Mouse (Mus musculus): Measurements from ENCODE around the gene Ralbp1. TPM values are rescaled to one million over a fixed set of nuclear protein-coding genes. Genes with fewer than 3 reads are reported as not detected.

Ralbp1 gene
- total and polyA plus RNA-seq, 2 experiments from 2014 or later: 42.0 to 50.0 TPM

- Histone ChIP-seq H3K4me3 (ENCODE audit: low read depth, low read length) (no peak overlapping the region), H3K27ac (ENCODE audit: low read depth, low read length) (no peak overlapping the region), H3K9ac (replicated peaks; ENCODE audit: low read length, poor library complexity, severe bottlenecking) (no peak overlapping the region), H3K4me1 (ENCODE audit: insufficient read depth, low read length) (no peaks in the 10 kb centered on the region), H3K36me3 (ENCODE audit: insufficient read depth, low read length) (peaks cover 18% of the 10 kb centered on the region), H3K27me3 (ENCODE audit: insufficient read depth, low read length) (no peaks in the 10 kb centered on the region), H3K4me2 (ENCODE audit: low read depth, low read length, poor library complexity, severe bottlenecking) (no peak overlapping the region), H3K9me3 (ENCODE audit: low read length) (no peaks in the 10 kb centered on the region)
- ATAC-seq (ENCODE audit: low FRiP score) (no peak), DNase-seq (ENCODE audit: low spot score) (no peak)
- WGBS: 76% methylated on average over 5 of the region's 5 CpGs
- TF ChIP-seq CTCF (IDR thresholded peaks at IDR 0.05): no peak
These were observed 65.4 kb downstream of the Ralbp1 start for GRCm38 (mm10) chr17:65820197-65820596.

DNA sequence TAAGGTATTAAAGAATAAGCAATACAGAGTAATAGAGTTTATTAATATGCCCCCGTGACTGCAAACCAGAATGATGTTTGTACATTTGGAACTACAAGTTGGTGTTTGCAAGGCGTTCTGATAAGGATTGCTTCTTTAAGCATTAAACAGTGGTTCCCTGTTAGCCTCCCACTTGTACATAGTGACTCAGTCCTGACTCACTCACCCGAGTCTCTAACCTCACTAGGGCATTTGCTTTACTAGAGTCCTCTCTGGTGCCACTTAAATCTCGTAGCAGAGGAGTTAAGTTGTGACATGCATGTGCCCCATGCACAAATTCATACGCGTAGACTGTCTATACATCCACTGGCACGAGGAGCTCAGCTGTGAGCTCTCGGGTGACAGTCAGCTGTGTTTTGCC, 71.8 kb downstream of the Ralbp1 start:
- no peak overlapping the region for H3K9ac ChIP-seq (replicated peaks; ENCODE audit: low read length, poor library complexity, severe bottlenecking)
- H3K27me3 ChIP-seq (ENCODE audit: insufficient read depth, low read length): no peaks in the 10 kb centered on the region
- H3K27ac ChIP-seq (ENCODE audit: low read depth, low read length): no peak overlapping the region
- 96% methylated on average over 8 of the region's 8 CpGs for WGBS
- H3K4me1 ChIP-seq (ENCODE audit: insufficient read depth, low read length): no peaks in the 10 kb centered on the region
- no peak for DNase-seq (ENCODE audit: low spot score)
- no peak for TF ChIP-seq CTCF (IDR thresholded peaks at IDR 0.05)
- no peaks in the 10 kb centered on the region for H3K9me3 ChIP-seq (ENCODE audit: low read length)
- no peak overlapping the region for H3K4me3 ChIP-seq (ENCODE audit: low read depth, low read length)
- H3K36me3 ChIP-seq (ENCODE audit: insufficient read depth, low read length): peaks cover 43% of the 10 kb centered on the region; the same call in 1 of the 2 replicates
- H3K4me2 ChIP-seq (ENCODE audit: low read depth, low read length, poor library complexity, severe bottlenecking): no peak overlapping the region
- ATAC-seq (ENCODE audit: low FRiP score): no peak

DNA sequence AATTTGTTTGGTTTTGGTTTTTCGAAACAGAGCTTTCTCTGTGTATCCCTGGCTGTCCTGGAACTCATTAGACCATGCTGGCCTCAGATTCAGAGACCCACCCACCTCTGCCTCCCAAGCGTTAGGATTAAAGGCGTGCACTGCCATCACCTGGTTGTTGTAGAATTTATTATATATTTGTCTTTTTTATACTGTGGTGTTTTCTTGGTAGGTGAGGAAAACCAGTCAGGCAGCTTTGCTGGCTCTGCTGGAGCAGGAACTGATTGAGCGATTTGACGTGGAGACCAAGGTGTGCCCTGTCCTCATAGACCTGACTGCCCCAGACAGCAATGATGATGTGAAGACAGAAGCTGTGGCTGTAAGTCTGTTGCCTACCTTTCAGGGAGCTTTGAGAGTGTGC, 74.6 kb downstream of the Ralbp1 start:
- Histone ChIP-seq H3K4me3 (ENCODE audit: low read depth, low read length) (no peak overlapping the region), H3K27ac (ENCODE audit: low read depth, low read length) (no peak overlapping the region), H3K9me3 (ENCODE audit: low read length) (no peaks in the 10 kb centered on the region), H3K36me3 (ENCODE audit: insufficient read depth, low read length) (peaks cover 34% of the 10 kb centered on the region; the same call in 1 of the 2 replicates), H3K4me1 (ENCODE audit: insufficient read depth, low read length) (no peaks in the 10 kb centered on the region), H3K9ac (replicated peaks; ENCODE audit: low read length, poor library complexity, severe bottlenecking) (no peak overlapping the region), H3K27me3 (ENCODE audit: insufficient read depth, low read length) (no peaks in the 10 kb centered on the region), H3K4me2 (ENCODE audit: low read depth, low read length, poor library complexity, severe bottlenecking) (no peak overlapping the region)
- 91% methylated on average over 5 of the region's 5 CpGs for WGBS
- TF ChIP-seq CTCF (IDR thresholded peaks at IDR 0.05): peak; percentile 22; the same call in 1 of the 2 replicates
- ATAC-seq (ENCODE audit: low FRiP score) (no peak), DNase-seq (ENCODE audit: low spot score) (no peak)

DNA sequence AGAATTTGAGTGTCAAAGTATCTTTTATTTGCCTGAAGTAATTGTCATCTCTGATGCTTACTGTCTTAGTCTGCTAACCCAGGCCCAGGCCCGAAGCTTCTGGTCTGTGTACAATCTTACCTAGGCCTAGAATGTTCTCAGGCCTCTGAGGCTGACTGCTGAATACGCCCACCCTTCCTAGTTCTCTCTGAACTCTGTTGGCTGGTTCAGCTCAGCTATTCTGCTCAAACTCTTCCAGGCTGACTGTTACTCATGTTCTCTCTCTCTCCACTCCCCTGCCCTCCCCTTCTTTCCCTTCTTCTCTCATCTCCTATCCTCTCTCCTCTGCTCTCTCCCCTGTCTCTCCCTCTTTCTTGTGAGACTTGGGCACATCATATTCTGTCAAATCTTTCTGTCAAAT, 79.2 kb downstream of the Ralbp1 start:
- Histone ChIP-seq H3K4me2 (ENCODE audit: low read depth, low read length, poor library complexity, severe bottlenecking) (no peak overlapping the region), H3K27me3 (ENCODE audit: insufficient read depth, low read length) (no peaks in the 10 kb centered on the region), H3K4me3 (ENCODE audit: low read depth, low read length) (no peak overlapping the region), H3K9me3 (ENCODE audit: low read length) (no peaks in the 10 kb centered on the region), H3K36me3 (ENCODE audit: insufficient read depth, low read length) (peaks cover 10% of the 10 kb centered on the region), H3K27ac (ENCODE audit: low read depth, low read length) (no peak overlapping the region), H3K4me1 (ENCODE audit: insufficient read depth, low read length) (no peaks in the 10 kb centered on the region), H3K9ac (replicated peaks; ENCODE audit: low read length, poor library complexity, severe bottlenecking) (no peak overlapping the region)
- DNase-seq (ENCODE audit: low spot score) (no peak), ATAC-seq (ENCODE audit: low FRiP score) (no peak)
- WGBS: 80% methylated on average over 2 of the region's 2 CpGs
- no peak for TF ChIP-seq CTCF (IDR thresholded peaks at IDR 0.05)

DNA sequence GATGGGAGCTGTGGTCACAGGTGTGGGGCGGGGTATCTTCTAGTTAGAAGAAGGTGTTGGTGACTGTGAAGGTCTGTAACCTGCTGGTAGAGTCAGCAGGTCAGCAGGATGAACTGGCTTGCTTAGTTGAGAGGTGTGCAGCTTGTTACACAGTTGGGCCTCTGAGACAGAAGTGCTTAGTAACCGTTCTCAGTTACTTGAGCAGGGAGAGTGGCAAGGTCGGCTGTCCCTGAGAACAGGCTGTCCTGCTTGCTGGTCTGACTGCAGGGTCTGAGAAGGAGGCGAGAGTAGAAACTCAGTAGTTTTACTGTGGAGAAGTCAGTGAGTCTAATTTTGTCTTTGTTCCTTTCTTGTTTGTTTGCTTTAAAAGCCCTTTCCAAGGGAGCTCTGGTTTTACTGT, 79.6 kb downstream of the Ralbp1 start:
- Histone ChIP-seq H3K27ac (ENCODE audit: low read depth, low read length) (no peak overlapping the region), H3K4me3 (ENCODE audit: low read depth, low read length) (no peak overlapping the region), H3K36me3 (ENCODE audit: insufficient read depth, low read length) (peaks cover 6% of the 10 kb centered on the region), H3K27me3 (ENCODE audit: insufficient read depth, low read length) (no peaks in the 10 kb centered on the region), H3K9me3 (ENCODE audit: low read length) (no peaks in the 10 kb centered on the region), H3K4me1 (ENCODE audit: insufficient read depth, low read length) (no peaks in the 10 kb centered on the region), H3K9ac (replicated peaks; ENCODE audit: low read length, poor library complexity, severe bottlenecking) (no peak overlapping the region), H3K4me2 (ENCODE audit: low read depth, low read length, poor library complexity, severe bottlenecking) (no peak overlapping the region)
- DNase-seq (ENCODE audit: low spot score) (no peak), ATAC-seq (ENCODE audit: low FRiP score) (no peak)
- 70% methylated on average over 4 of the region's 4 CpGs for WGBS
- no peak for TF ChIP-seq CTCF (IDR thresholded peaks at IDR 0.05)

DNA sequence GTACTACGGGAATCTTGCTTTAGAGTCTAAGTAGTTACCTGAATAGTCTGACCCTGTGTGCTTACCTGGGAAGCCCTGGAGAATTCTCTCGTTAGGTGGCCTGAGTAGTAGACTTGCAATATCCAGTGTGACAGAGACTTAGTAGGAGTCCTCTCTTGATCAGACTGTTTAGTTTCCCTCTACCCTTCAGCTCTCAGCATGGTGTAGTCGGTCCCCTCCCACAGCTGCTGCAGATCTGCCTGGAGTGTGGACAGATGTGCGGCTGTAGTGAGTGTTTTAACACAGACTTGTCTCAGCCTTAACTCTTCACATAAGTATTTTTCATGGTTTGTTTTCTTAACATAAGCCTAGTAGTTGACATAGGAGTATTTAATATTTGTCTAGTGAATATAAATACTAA, 83.6 kb downstream of the Ralbp1 start:
- H3K9ac ChIP-seq (replicated peaks; ENCODE audit: low read length, poor library complexity, severe bottlenecking): no peak overlapping the region
- ATAC-seq (ENCODE audit: low FRiP score) (no peak), DNase-seq (ENCODE audit: low spot score) (no peak)
- no peak overlapping the region for H3K4me3 ChIP-seq (ENCODE audit: low read depth, low read length)
- no peaks in the 10 kb centered on the region for H3K4me1 ChIP-seq (ENCODE audit: insufficient read depth, low read length)
- peaks cover 2% of the 10 kb centered on the region; the same call in 1 of the 2 replicates for H3K36me3 ChIP-seq (ENCODE audit: insufficient read depth, low read length)
- no peak overlapping the region for H3K27ac ChIP-seq (ENCODE audit: low read depth, low read length)
- no peaks in the 10 kb centered on the region for H3K27me3 ChIP-seq (ENCODE audit: insufficient read depth, low read length)
- no peak for TF ChIP-seq CTCF (IDR thresholded peaks at IDR 0.05)
- H3K9me3 ChIP-seq (ENCODE audit: low read length): no peaks in the 10 kb centered on the region
- WGBS: 75% methylated on average over 4 of the region's 4 CpGs
- no peak overlapping the region for H3K4me2 ChIP-seq (ENCODE audit: low read depth, low read length, poor library complexity, severe bottlenecking)
